Mouse (Mus musculus): ENCODE data around the gene C2. TPM values are rescaled to one million over a fixed set of nuclear protein-coding genes. Genes with fewer than 3 reads are reported as not detected.
A peak's percentile ranks its signal among the peaks of the same experiment; 100 is the strongest.

The C2 gene
- polyA plus RNA-seq, 1 experiment from 2014 or later, result 0.86 TPM

DNA sequence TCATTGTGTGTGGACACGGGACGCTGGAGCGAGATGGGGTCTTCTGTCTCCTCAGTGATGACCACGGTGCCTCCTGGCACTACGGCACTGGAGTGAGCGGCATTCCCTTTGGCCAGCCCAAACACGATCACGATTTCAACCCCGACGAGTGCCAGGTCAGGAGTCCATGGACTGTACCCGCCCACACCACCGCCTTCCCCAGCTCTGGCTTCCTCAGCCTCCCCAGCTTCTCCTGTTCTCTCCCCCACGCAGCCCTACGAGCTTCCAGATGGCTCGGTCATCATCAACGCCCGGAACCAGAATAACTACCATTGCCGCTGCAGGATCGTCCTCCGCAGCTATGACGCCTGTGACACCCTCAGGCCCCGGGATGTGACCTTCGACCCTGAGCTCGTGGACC is 36.0 kb upstream of the C2 start:
- H3K4me2 ChIP-seq (ENCODE audit: low read depth), result no peak overlapping the region

DNA sequence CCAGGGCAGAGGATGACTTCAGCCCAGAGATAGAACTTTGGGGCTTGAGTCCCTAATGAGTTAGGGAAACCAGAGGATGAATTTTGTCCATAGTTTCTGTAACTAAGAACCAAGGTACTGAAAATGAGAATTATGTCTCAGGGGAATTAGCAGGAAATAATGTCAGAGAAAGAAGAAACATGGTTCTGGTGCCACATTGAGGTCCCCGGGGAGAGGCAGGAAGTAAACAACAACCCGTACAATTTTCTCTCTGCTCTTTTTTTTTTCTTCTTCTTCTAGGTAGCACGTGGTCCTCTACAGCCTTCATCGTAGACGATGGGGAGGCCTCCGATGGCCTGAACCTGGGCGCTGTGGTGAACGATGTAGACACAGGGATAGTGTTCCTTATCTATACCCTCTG is 34.2 kb upstream of the C2 start:
- ATAC-seq (ENCODE audit: insufficient read depth, low FRiP score, low TSS enrichment) (no peak), DNase-seq (ENCODE audit: low spot score) (no peak)
- Histone ChIP-seq H3K36me3 (ENCODE audit: control insufficient read depth, insufficient read depth, low read length) (no peaks in the 10 kb centered on the region), H3K27me3 (ENCODE audit: control insufficient read depth, insufficient read depth, low read length) (no peaks in the 10 kb centered on the region), H3K4me2 (ENCODE audit: low read depth) (peak overlapping the region; percentile 97), H3K4me1 (ENCODE audit: control insufficient read depth, insufficient read depth, low read length) (0 out of 2 replicates have a peak, but pooled peaks cover 4% of the 10 kb centered on the region), H3K9me3 (ENCODE audit: control insufficient read depth, low read length) (no peaks in the 10 kb centered on the region), H3K27ac (ENCODE audit: low read depth, low read length) (no peak overlapping the region), H3K9ac (ENCODE audit: low read length) (peak overlapping the region; percentile 67), H3K4me3 (ENCODE audit: low read depth, low read length) (peak overlapping the region; percentile 69; the same call in 1 of the 2 replicates)
- WGBS, result 92% methylated on average over 8 of the region's 8 CpGs

More for the DNA sequence above, 36.0 kb upstream of the C2 start:
- Histone ChIP-seq H3K4me3 (ENCODE audit: low read depth, low read length) (no peak overlapping the region), H3K9ac (ENCODE audit: low read length) (no peak overlapping the region), H3K4me1 (ENCODE audit: control insufficient read depth, insufficient read depth, low read length) (0 out of 2 replicates have a peak, but pooled peaks cover 4% of the 10 kb centered on the region), H3K9me3 (ENCODE audit: control insufficient read depth, low read length) (no peaks in the 10 kb centered on the region), H3K27ac (ENCODE audit: low read depth, low read length) (no peak overlapping the region), H3K27me3 (ENCODE audit: control insufficient read depth, insufficient read depth, low read length) (no peaks in the 10 kb centered on the region), H3K36me3 (ENCODE audit: control insufficient read depth, insufficient read depth, low read length) (no peaks in the 10 kb centered on the region)
- WGBS, result 77% methylated on average over 24 of the region's 24 CpGs
- ATAC-seq (ENCODE audit: insufficient read depth, low FRiP score, low TSS enrichment) (no peak), DNase-seq (ENCODE audit: low spot score) (no peak)

DNA sequence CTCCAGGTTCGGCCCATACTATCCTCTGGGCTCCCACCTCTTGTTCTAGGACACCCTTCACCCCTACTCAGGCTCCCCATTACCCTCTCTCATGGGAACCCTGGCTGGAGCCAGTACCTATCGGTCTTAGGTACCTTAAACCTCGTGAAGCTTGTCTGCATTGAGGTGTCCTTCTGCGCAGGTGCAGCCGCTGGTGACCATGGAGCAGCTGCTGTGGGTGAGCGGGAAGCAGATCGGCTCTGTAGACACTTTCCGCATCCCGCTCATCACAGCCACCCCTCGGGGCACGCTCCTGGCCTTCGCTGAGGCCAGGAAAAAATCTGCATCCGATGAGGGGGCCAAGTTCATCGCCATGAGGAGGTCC is 33.7 kb upstream of the C2 start:
- ATAC-seq (ENCODE audit: insufficient read depth, low FRiP score, low TSS enrichment) (no peak), DNase-seq (ENCODE audit: low spot score) (no peak)
- no peaks in the 10 kb centered on the region for H3K36me3 ChIP-seq (ENCODE audit: control insufficient read depth, insufficient read depth, low read length)
- WGBS, result 8% methylated on average over 14 of the region's 14 CpGs
- no peaks in the 10 kb centered on the region for H3K9me3 ChIP-seq (ENCODE audit: control insufficient read depth, low read length)
- H3K9ac ChIP-seq (ENCODE audit: low read length), result peak overlapping the region; percentile 67
- H3K27me3 ChIP-seq (ENCODE audit: control insufficient read depth, insufficient read depth, low read length), result no peaks in the 10 kb centered on the region
- H3K4me2 ChIP-seq (ENCODE audit: low read depth), result peak overlapping the region; percentile 97
- 0 out of 2 replicates have a peak, but pooled peaks cover 4% of the 10 kb centered on the region for H3K4me1 ChIP-seq (ENCODE audit: control insufficient read depth, insufficient read depth, low read length)
- H3K27ac ChIP-seq (ENCODE audit: low read depth, low read length), result no peak overlapping the region
- H3K4me3 ChIP-seq (ENCODE audit: low read depth, low read length), result peak overlapping the region; percentile 69

DNA sequence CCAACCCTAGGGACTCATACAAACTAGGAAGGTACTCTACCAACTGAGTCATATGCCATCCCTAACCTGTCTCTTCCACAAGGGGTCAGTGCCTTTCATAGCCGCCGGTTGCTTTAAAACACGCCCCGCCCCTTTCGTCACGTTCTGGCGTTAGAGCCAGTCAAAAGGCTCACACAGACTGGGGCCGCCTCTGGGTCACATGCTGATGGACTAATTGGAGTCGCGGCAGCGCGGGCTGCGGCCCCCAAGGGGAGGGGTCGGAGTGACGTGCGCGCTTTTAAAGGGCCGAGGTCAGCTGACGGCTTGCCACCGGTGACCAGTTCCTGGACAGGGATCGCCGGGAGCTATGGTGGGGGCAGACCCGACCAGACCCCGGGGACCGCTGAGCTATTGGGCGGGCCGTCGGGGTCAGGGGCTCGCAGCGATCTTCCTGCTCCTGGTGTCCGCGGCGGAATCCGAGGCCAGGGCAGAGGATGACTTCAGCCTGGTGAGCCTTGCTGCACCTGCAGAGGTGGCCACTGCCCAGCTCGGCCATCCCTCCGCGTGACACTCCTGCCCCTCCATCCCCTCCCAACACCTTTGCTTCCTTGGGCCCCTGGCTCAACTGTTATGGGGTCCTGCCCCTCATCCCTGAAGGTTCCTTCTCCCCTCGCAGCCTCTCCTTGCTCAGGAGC is 33.1 kb upstream of the C2 start, which contains the start of gene Neu1:
Neu1 (plus strand) TSS at position 193 of the 674 bp plus-strand sequence.
- WGBS, result 1% methylated on average over 38 of the region's 38 CpGs
- peak within 1 kb of the TSS; percentile 97 for H3K4me2 ChIP-seq (ENCODE audit: low read depth)
- ATAC-seq (ENCODE audit: insufficient read depth, low FRiP score, low TSS enrichment), result peak; percentile 97
- H3K36me3 ChIP-seq (ENCODE audit: control insufficient read depth, insufficient read depth, low read length), result no peaks in the 10 kb centered on the region
- peak within 1 kb of the TSS; percentile 69 for H3K4me3 ChIP-seq (ENCODE audit: low read depth, low read length)
- H3K9ac ChIP-seq (ENCODE audit: low read length), result peak within 1 kb of the TSS; percentile 67
- H3K4me1 ChIP-seq (ENCODE audit: control insufficient read depth, insufficient read depth, low read length), result 0 out of 2 replicates have a peak, but pooled peaks cover 4% of the 10 kb centered on the region
- H3K27me3 ChIP-seq (ENCODE audit: control insufficient read depth, insufficient read depth, low read length), result no peaks in the 10 kb centered on the region
- peak; percentile 97 for DNase-seq (ENCODE audit: low spot score)
- no peaks in the 10 kb centered on the region for H3K9me3 ChIP-seq (ENCODE audit: control insufficient read depth, low read length)
- no peak within 1 kb of the TSS for H3K27ac ChIP-seq (ENCODE audit: low read depth, low read length)

DNA sequence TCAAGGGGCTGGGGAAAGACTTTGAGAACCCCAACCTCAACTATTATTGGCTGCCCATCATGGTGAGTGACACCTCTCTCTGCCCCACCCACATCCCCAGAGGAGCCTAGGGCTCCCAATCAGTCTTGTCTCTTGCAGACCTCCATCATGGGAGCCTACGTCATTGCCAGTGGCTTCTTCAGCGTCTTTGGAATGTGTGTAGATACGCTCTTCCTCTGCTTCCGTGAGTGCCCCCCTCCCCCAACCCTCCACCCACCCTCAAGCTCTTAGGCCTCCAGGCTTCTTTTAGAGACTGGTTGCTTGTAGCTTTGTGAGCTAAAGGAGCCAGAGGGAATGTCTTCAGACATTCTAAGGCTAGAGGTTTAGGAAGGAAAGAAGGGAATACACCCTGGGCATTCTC is 30.8 kb upstream of the C2 start:
- H3K9ac ChIP-seq (ENCODE audit: low read length), result no peak overlapping the region
- H3K4me2 ChIP-seq (ENCODE audit: low read depth), result no peak overlapping the region
- H3K27ac ChIP-seq (ENCODE audit: low read depth, low read length), result no peak overlapping the region
- no peak for DNase-seq (ENCODE audit: low spot score)
- no peak for ATAC-seq (ENCODE audit: insufficient read depth, low FRiP score, low TSS enrichment)
- 83% methylated on average over 4 of the region's 4 CpGs for WGBS
- H3K9me3 ChIP-seq (ENCODE audit: control insufficient read depth, low read length), result no peaks in the 10 kb centered on the region
- H3K4me3 ChIP-seq (ENCODE audit: low read depth, low read length), result no peak overlapping the region
- H3K36me3 ChIP-seq (ENCODE audit: control insufficient read depth, insufficient read depth, low read length), result no peaks in the 10 kb centered on the region
- 0 out of 2 replicates have a peak, but pooled peaks cover 4% of the 10 kb centered on the region for H3K4me1 ChIP-seq (ENCODE audit: control insufficient read depth, insufficient read depth, low read length)
- H3K27me3 ChIP-seq (ENCODE audit: control insufficient read depth, insufficient read depth, low read length), result no peaks in the 10 kb centered on the region

DNA sequence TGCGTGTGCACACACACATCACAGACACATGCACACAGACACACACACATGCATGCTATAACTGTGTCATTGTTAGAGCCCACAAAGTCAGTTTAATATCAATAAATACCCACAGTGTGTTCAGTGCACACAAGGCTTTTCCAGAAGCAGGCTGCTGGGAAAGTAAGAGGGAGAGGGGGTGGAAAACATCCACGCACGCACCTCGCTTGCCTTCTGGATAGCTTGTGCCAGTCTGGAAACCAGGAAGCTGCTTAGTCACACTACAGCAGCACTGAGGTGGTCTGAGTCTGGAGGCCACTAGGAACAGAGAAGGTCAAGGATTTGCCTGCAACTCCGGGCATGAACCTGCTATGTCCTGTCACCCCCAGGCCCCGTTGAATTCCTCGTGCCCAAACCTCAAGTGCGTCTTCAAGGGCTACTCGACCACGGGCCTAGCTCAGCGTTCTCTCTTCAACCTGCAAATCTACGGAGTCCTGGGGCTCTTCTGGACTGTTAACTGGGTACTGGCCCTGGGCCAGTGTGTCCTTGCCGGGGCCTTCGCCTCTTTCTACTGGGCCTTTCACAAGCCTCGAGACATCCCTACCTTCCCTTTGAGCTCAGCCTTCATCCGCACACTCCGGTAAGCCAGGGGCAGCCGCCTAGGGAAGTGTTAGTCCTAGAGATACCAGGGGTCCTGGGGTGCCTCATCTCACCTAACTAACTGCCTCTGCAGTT is 29.4 kb upstream of the C2 start:
- ATAC-seq (ENCODE audit: insufficient read depth, low FRiP score, low TSS enrichment), result no peak
- Histone ChIP-seq H3K9me3 (ENCODE audit: control insufficient read depth, low read length) (no peaks in the 10 kb centered on the region), H3K9ac (ENCODE audit: low read length) (no peak overlapping the region), H3K4me3 (ENCODE audit: low read depth, low read length) (no peak overlapping the region), H3K27ac (ENCODE audit: low read depth, low read length) (no peak overlapping the region), H3K27me3 (ENCODE audit: control insufficient read depth, insufficient read depth, low read length) (no peaks in the 10 kb centered on the region), H3K4me2 (ENCODE audit: low read depth) (no peak overlapping the region), H3K4me1 (ENCODE audit: control insufficient read depth, insufficient read depth, low read length) (0 out of 2 replicates have a peak, but pooled peaks cover 4% of the 10 kb centered on the region), H3K36me3 (ENCODE audit: control insufficient read depth, insufficient read depth, low read length) (no peaks in the 10 kb centered on the region)
- DNase-seq (ENCODE audit: low spot score), result no peak
- 87% methylated on average over 18 of the region's 18 CpGs for WGBS

DNA sequence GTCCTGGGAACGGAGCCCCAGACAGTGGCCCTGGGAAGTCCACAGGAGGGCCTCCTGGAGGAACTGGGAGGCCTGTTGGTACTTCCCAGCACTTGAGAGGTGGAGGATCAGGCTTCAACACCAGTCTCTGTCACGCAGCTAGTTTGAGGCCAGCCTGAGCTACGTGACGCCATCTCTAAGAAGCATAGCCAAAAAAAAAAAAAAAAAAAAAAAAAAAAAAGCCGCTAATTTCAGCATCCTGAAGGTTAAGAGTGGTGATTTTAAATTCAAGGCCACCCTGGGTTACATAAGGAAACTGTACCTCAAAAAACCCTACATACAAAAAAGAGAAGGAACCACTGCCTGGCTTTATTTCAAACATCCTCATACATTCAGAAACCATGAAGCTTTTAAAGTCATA is 26.2 kb upstream of the C2 start:
- Histone ChIP-seq H3K4me2 (ENCODE audit: low read depth) (no peak overlapping the region), H3K4me3 (ENCODE audit: low read depth, low read length) (no peak overlapping the region), H3K27me3 (ENCODE audit: control insufficient read depth, insufficient read depth, low read length) (no peaks in the 10 kb centered on the region), H3K27ac (ENCODE audit: low read depth, low read length) (no peak overlapping the region), H3K36me3 (ENCODE audit: control insufficient read depth, insufficient read depth, low read length) (no peaks in the 10 kb centered on the region), H3K9me3 (ENCODE audit: control insufficient read depth, low read length) (no peaks in the 10 kb centered on the region), H3K9ac (ENCODE audit: low read length) (no peak overlapping the region), H3K4me1 (ENCODE audit: control insufficient read depth, insufficient read depth, low read length) (no peaks in the 10 kb centered on the region)
- 76% methylated on average over 5 of the region's 5 CpGs for WGBS
- no peak for DNase-seq (ENCODE audit: low spot score)
- no peak for ATAC-seq (ENCODE audit: insufficient read depth, low FRiP score, low TSS enrichment)

DNA sequence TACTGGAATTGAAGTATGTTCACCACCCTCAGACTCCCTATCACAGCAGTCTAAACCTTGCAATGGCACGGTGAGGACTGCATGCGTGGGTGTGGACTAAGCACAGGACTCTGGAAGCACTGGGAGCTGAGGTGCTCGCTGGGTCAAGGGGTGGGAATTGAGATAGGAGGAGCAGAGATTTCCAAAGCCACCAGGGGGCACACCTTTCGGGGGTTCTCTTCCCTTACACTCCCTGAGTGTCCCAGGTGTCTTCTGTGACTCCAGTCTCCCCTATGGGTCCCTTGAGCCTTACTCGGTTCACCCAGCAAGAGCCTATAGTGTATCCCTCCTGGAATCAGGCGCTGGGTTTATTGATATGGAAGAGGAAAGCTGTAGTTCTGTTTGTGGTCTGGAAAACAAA is 24.9 kb upstream of the C2 start:
- Histone ChIP-seq H3K4me2 (ENCODE audit: low read depth) (no peak overlapping the region), H3K36me3 (ENCODE audit: control insufficient read depth, insufficient read depth, low read length) (no peaks in the 10 kb centered on the region), H3K9ac (ENCODE audit: low read length) (no peak overlapping the region), H3K27ac (ENCODE audit: low read depth, low read length) (no peak overlapping the region), H3K4me3 (ENCODE audit: low read depth, low read length) (no peak overlapping the region), H3K4me1 (ENCODE audit: control insufficient read depth, insufficient read depth, low read length) (no peaks in the 10 kb centered on the region), H3K27me3 (ENCODE audit: control insufficient read depth, insufficient read depth, low read length) (no peaks in the 10 kb centered on the region), H3K9me3 (ENCODE audit: control insufficient read depth, low read length) (no peaks in the 10 kb centered on the region)
- WGBS, result 48% methylated on average over 6 of the region's 6 CpGs
- no peak for DNase-seq (ENCODE audit: low spot score)
- ATAC-seq (ENCODE audit: insufficient read depth, low FRiP score, low TSS enrichment), result no peak

DNA sequence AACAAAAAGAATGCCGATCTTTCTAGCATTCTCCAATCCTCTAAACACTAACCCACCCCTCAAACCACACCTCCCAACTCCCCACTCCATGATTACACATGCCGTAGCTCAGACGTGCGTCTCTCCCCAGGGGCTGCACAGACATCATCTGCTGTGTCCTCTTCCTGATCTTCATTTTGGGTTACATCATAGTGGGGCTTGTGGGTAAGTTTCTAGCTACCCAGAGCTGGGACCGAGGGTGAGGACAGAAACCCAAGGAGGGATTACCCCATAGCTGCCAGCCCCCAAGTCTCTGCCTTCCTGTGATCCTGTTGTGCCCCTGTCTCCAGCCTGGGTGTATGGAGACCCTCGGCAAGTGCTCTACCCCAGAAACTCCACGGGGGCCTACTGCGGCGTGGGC is 19.1 kb upstream of the C2 start:
- Histone ChIP-seq H3K36me3 (ENCODE audit: control insufficient read depth, insufficient read depth, low read length) (peaks cover 9% of the 10 kb centered on the region), H3K9ac (ENCODE audit: low read length) (no peak overlapping the region; the same call in 1 of the 2 replicates), H3K9me3 (ENCODE audit: control insufficient read depth, low read length) (no peaks in the 10 kb centered on the region), H3K27me3 (ENCODE audit: control insufficient read depth, insufficient read depth, low read length) (no peaks in the 10 kb centered on the region), H3K27ac (ENCODE audit: low read depth, low read length) (no peak overlapping the region), H3K4me1 (ENCODE audit: control insufficient read depth, insufficient read depth, low read length) (no peaks in the 10 kb centered on the region), H3K4me2 (ENCODE audit: low read depth) (no peak overlapping the region), H3K4me3 (ENCODE audit: low read depth, low read length) (no peak overlapping the region)
- WGBS, result 85% methylated on average over 9 of the region's 9 CpGs
- ATAC-seq (ENCODE audit: insufficient read depth, low FRiP score, low TSS enrichment) (no peak), DNase-seq (ENCODE audit: low spot score) (no peak)

Data from neural tube, embryonic 11.5 days (tissue).